Mouse (Mus musculus): ENCODE data around the gene Gpalpp1. TPM values are rescaled to one million over a fixed set of nuclear protein-coding genes. Genes with fewer than 3 reads are reported as not detected.

The Gpalpp1 gene
- polyA plus RNA-seq, 1 experiment from 2014 or later = 12.1 TPM

DNA sequence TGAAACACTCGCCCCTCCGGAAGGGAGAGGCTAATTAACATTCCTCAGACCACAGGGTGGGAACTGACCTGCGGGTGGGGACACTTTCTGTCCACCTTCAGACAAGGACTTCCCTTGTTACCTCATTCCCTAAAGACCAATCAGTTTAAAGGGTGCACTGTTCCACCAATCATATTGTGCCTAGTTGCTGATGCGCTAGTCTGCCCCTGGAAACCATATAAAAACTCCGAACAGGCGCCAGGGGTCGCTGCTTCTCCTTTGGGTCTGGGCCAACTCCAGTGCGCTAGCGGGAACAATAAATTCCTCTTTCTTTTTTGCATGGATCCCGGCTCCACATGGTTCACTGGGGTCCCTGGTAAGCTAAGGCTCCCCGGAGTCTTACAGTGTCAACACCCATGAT is 29.1 kb downstream of the Gpalpp1 start:
- H3K36me3 ChIP-seq (ENCODE audit: control insufficient read depth, insufficient read depth, low read length) = no peaks in the 10 kb centered on the region
- no peak overlapping the region for H3K4me2 ChIP-seq (ENCODE audit: low read depth, low read length)
- H3K4me3 ChIP-seq (replicated peaks; ENCODE audit: low read length) = no peak overlapping the region
- H3K4me1 ChIP-seq (ENCODE audit: control insufficient read depth, insufficient read depth, low read length) = no peaks in the 10 kb centered on the region
- H3K27me3 ChIP-seq (ENCODE audit: control insufficient read depth, insufficient read depth, low read length) = no peaks in the 10 kb centered on the region
- no peak overlapping the region for H3K9ac ChIP-seq (ENCODE audit: low read length)
- WGBS = 58% methylated on average over 11 of the region's 11 CpGs
- no peaks in the 10 kb centered on the region for H3K9me3 ChIP-seq (replicated peaks; ENCODE audit: control insufficient read depth, low read length)
- ATAC-seq (ENCODE audit: insufficient read depth, low FRiP score) = no peak
- H3K27ac ChIP-seq (ENCODE audit: low read length) = no peak overlapping the region

- Histone ChIP-seq H3K36me3 (ENCODE audit: control insufficient read depth, insufficient read depth, low read length) (no peaks in the 10 kb centered on the region), H3K4me2 (ENCODE audit: low read depth, low read length) (no peak overlapping the region), H3K4me3 (replicated peaks; ENCODE audit: low read length) (no peak overlapping the region), H3K27ac (ENCODE audit: low read length) (no peak overlapping the region), H3K9me3 (replicated peaks; ENCODE audit: control insufficient read depth, low read length) (no peaks in the 10 kb centered on the region), H3K4me1 (ENCODE audit: control insufficient read depth, insufficient read depth, low read length) (no peaks in the 10 kb centered on the region), H3K9ac (ENCODE audit: low read length) (no peak overlapping the region), H3K27me3 (ENCODE audit: control insufficient read depth, insufficient read depth, low read length) (no peaks in the 10 kb centered on the region)
- ATAC-seq (ENCODE audit: insufficient read depth, low FRiP score) = no peak
- 46% methylated on average over 9 of the region's 9 CpGs for WGBS
These were observed 33.5 kb downstream of the Gpalpp1 start for GRCm38 (mm10) chr14:76077088-76077491.

- Histone ChIP-seq H3K27ac (ENCODE audit: low read length) (no peak overlapping the region), H3K4me3 (replicated peaks; ENCODE audit: low read length) (no peak overlapping the region), H3K4me2 (ENCODE audit: low read depth, low read length) (no peak overlapping the region), H3K9ac (ENCODE audit: low read length) (no peak overlapping the region), H3K9me3 (replicated peaks; ENCODE audit: control insufficient read depth, low read length) (no peaks in the 10 kb centered on the region), H3K4me1 (ENCODE audit: control insufficient read depth, insufficient read depth, low read length) (no peaks in the 10 kb centered on the region), H3K36me3 (ENCODE audit: control insufficient read depth, insufficient read depth, low read length) (no peaks in the 10 kb centered on the region), H3K27me3 (ENCODE audit: control insufficient read depth, insufficient read depth, low read length) (no peaks in the 10 kb centered on the region)
- WGBS = 55% methylated on average over 4 of the region's 4 CpGs
- ATAC-seq (ENCODE audit: insufficient read depth, low FRiP score) = no peak
These were observed 34.0 kb downstream of the Gpalpp1 start for GRCm38 (mm10) chr14:76076602-76077001.

DNA sequence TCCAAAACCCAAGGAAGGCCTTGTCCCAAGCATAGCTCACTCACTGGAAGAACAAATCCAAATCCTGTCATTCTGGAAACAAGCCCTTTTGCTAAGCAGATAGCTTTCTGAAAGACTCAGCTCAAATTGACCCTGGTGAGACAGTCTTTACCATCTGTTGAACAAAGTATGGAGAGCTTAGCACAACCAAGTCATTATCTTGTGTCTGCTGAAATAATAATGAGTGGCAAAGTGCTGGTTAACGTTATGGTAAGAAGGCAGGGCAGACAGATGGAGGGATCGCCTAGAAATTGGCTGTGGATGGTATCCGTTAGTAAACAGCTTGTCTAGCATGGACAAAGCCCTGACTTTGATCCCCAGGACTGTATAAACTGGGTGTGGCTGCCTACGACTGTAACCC is 34.8 kb downstream of the Gpalpp1 start:
- ATAC-seq (ENCODE audit: insufficient read depth, low FRiP score) = no peak
- H3K9ac ChIP-seq (ENCODE audit: low read length) = no peak overlapping the region

DNA sequence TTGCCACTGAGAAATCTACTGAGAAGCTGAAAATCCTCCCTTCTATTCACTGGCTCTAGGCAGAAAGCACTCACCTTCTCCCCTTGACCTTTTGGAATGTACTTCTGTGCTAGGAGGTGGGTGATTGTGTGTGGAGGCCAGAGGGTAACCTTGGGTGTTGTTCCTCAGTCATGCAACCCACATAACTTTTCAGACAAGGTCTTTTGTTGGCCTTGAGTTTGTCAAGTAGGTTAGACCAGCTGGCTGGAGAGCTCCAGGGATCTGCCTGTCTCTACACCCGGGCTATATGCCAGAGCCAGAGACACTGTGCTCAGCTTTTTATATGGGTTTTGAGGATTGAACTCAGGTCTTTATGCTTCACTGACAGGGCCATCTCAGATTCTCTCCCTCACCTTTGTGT is 36.4 kb downstream of the Gpalpp1 start:
- Histone ChIP-seq H3K9ac (ENCODE audit: low read length) (no peak overlapping the region), H3K4me3 (replicated peaks; ENCODE audit: low read length) (no peak overlapping the region), H3K4me2 (ENCODE audit: low read depth, low read length) (no peak overlapping the region), H3K27ac (ENCODE audit: low read length) (no peak overlapping the region), H3K27me3 (ENCODE audit: control insufficient read depth, insufficient read depth, low read length) (no peaks in the 10 kb centered on the region), H3K9me3 (replicated peaks; ENCODE audit: control insufficient read depth, low read length) (no peaks in the 10 kb centered on the region), H3K4me1 (ENCODE audit: control insufficient read depth, insufficient read depth, low read length) (no peaks in the 10 kb centered on the region), H3K36me3 (ENCODE audit: control insufficient read depth, insufficient read depth, low read length) (no peaks in the 10 kb centered on the region)
- no peak for ATAC-seq (ENCODE audit: insufficient read depth, low FRiP score)
- 71% methylated on average over 1 of the region's 1 CpGs for WGBS

More for the DNA sequence above, 34.8 kb downstream of the Gpalpp1 start:
- Histone ChIP-seq H3K4me3 (replicated peaks; ENCODE audit: low read length) (no peak overlapping the region), H3K9me3 (replicated peaks; ENCODE audit: control insufficient read depth, low read length) (no peaks in the 10 kb centered on the region), H3K36me3 (ENCODE audit: control insufficient read depth, insufficient read depth, low read length) (no peaks in the 10 kb centered on the region), H3K27ac (ENCODE audit: low read length) (no peak overlapping the region), H3K4me1 (ENCODE audit: control insufficient read depth, insufficient read depth, low read length) (no peaks in the 10 kb centered on the region), H3K27me3 (ENCODE audit: control insufficient read depth, insufficient read depth, low read length) (no peaks in the 10 kb centered on the region), H3K4me2 (ENCODE audit: low read depth, low read length) (no peak overlapping the region)
- WGBS = 48% methylated on average over 4 of the region's 4 CpGs

DNA sequence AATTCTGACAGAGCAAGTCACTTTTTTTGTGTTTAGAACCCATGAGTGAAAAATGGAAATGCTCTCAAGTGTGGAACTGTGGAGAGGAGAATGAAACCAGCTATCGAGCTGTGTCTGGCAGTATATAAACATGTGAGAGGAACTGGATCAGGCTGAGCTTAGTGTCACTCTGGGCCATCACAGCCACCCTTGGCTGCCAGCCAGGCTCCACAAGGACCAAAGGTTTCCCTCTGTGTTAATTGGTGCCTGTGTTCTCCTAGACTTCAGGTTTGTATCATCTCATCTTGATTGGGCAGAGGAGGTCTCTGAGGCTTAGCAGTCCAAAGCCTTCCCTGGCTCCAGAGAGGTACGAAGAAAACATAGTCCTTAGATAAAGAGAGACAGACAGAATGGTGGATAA is 37.9 kb downstream of the Gpalpp1 start:
- H3K27ac ChIP-seq (ENCODE audit: low read length) = no peak overlapping the region
- H3K4me2 ChIP-seq (ENCODE audit: low read depth, low read length) = no peak overlapping the region
- H3K36me3 ChIP-seq (ENCODE audit: control insufficient read depth, insufficient read depth, low read length) = no peaks in the 10 kb centered on the region
- no peaks in the 10 kb centered on the region for H3K9me3 ChIP-seq (replicated peaks; ENCODE audit: control insufficient read depth, low read length)
- ATAC-seq (ENCODE audit: insufficient read depth, low FRiP score) = no peak
- H3K9ac ChIP-seq (ENCODE audit: low read length) = no peak overlapping the region
- H3K27me3 ChIP-seq (ENCODE audit: control insufficient read depth, insufficient read depth, low read length) = no peaks in the 10 kb centered on the region
- H3K4me3 ChIP-seq (replicated peaks; ENCODE audit: low read length) = no peak overlapping the region
- H3K4me1 ChIP-seq (ENCODE audit: control insufficient read depth, insufficient read depth, low read length) = no peaks in the 10 kb centered on the region
- 65% methylated on average over 2 of the region's 2 CpGs for WGBS

DNA sequence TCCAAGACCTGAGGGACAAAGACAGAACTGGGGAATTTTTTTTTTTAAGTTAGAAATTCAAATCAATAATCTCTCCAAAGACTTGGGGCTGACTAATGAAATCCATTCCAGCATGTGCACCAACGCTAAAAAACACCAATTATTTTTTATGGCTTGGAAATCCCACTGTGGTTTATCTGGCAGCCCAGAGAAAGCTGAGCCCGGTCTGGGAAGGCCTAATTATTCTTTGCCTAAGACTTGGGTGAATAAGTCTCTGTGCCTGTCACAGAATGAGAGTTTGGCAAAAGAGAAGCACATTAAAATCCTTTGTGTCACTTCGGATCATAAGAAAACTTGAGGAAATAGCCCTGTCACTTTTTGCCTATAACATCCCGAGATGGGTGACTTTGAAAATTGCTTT is 41.3 kb downstream of the Gpalpp1 start:
- WGBS = 80% methylated on average over 4 of the region's 4 CpGs
- Histone ChIP-seq H3K36me3 (ENCODE audit: control insufficient read depth, insufficient read depth, low read length) (no peaks in the 10 kb centered on the region), H3K9me3 (replicated peaks; ENCODE audit: control insufficient read depth, low read length) (no peaks in the 10 kb centered on the region), H3K4me3 (replicated peaks; ENCODE audit: low read length) (no peak overlapping the region), H3K4me2 (ENCODE audit: low read depth, low read length) (no peak overlapping the region), H3K4me1 (ENCODE audit: control insufficient read depth, insufficient read depth, low read length) (no peaks in the 10 kb centered on the region), H3K27me3 (ENCODE audit: control insufficient read depth, insufficient read depth, low read length) (no peaks in the 10 kb centered on the region), H3K9ac (ENCODE audit: low read length) (no peak overlapping the region), H3K27ac (ENCODE audit: low read length) (no peak overlapping the region)
- no peak for ATAC-seq (ENCODE audit: insufficient read depth, low FRiP score)

DNA sequence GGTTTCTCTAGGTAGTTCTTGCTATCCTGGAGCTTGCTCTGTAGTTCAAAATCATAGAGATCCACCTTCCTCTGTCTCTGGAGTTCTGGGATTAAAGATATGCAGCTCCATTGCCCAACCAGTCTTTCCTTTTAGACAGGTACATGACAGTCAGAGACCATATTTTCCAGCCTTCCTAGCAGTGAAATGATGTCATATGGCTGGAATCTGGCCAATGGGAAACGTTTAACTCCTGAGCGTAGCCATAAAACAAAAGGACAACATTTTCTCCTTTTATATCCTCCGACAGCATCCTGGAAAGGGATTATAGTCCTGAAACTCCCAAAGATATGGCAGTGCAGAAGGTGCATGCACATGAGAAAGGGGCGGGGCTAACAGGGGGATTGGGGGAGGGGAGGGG is 42.3 kb downstream of the Gpalpp1 start:
- Histone ChIP-seq H3K9me3 (replicated peaks; ENCODE audit: control insufficient read depth, low read length) (no peaks in the 10 kb centered on the region), H3K27ac (ENCODE audit: low read length) (no peak overlapping the region), H3K27me3 (ENCODE audit: control insufficient read depth, insufficient read depth, low read length) (no peaks in the 10 kb centered on the region), H3K4me1 (ENCODE audit: control insufficient read depth, insufficient read depth, low read length) (no peaks in the 10 kb centered on the region), H3K4me3 (replicated peaks; ENCODE audit: low read length) (no peak overlapping the region), H3K4me2 (ENCODE audit: low read depth, low read length) (no peak overlapping the region), H3K9ac (ENCODE audit: low read length) (no peak overlapping the region), H3K36me3 (ENCODE audit: control insufficient read depth, insufficient read depth, low read length) (no peaks in the 10 kb centered on the region)
- no peak for ATAC-seq (ENCODE audit: insufficient read depth, low FRiP score)
- WGBS = 45% methylated on average over 4 of the region's 4 CpGs

DNA sequence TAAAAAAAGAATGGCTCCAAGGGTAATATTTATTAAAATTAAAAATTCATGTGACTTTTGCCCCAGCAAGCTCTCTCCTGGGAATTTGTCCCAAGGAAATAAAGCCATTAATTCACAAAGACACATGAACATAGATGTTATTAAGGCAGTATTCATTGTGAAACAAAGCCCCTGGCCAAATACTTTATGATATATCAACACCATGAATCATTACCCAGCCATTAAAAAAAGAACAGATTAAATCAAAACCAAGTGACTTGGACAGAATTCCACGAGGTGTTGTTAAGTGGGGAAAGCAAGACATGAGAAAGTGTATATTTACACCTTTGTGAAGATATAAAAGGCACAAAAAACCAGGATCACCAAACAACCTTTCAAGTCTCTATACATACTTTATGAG is 43.3 kb downstream of the Gpalpp1 start:
- Histone ChIP-seq H3K27me3 (ENCODE audit: control insufficient read depth, insufficient read depth, low read length) (no peaks in the 10 kb centered on the region), H3K9me3 (replicated peaks; ENCODE audit: control insufficient read depth, low read length) (no peaks in the 10 kb centered on the region), H3K4me2 (ENCODE audit: low read depth, low read length) (no peak overlapping the region), H3K4me1 (ENCODE audit: control insufficient read depth, insufficient read depth, low read length) (no peaks in the 10 kb centered on the region), H3K4me3 (replicated peaks; ENCODE audit: low read length) (no peak overlapping the region), H3K36me3 (ENCODE audit: control insufficient read depth, insufficient read depth, low read length) (no peaks in the 10 kb centered on the region), H3K9ac (ENCODE audit: low read length) (no peak overlapping the region), H3K27ac (ENCODE audit: low read length) (no peak overlapping the region)
- WGBS = 65% methylated on average over 1 of the region's 1 CpGs
- ATAC-seq (ENCODE audit: insufficient read depth, low FRiP score) = no peak

DNA sequence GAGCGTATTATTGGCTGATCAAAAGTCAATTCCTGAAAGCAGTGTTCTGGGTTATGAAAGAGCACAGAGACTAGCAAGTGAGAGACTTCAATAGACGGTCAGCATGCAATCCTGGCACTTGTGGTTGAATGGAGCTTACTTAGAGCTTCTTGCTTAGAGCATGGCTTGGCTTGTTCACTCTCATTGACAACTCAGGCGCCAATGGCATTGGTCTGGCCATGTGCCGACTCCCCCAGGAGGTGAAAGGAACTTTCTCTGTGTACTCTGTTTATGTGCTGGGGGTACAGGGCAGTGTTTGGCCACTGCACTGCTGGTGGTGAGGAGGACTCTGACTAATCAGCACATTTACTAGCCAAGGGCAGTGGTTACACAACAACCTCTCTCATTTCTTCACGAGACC is 51.1 kb downstream of the Gpalpp1 start:
- H3K4me3 ChIP-seq (replicated peaks; ENCODE audit: low read length) = no peak overlapping the region
- H3K4me1 ChIP-seq (ENCODE audit: control insufficient read depth, insufficient read depth, low read length) = no peaks in the 10 kb centered on the region
- no peak overlapping the region for H3K4me2 ChIP-seq (ENCODE audit: low read depth, low read length)
- H3K27ac ChIP-seq (ENCODE audit: low read length) = no peak overlapping the region
- WGBS = 75% methylated on average over 5 of the region's 5 CpGs
- no peaks in the 10 kb centered on the region for H3K9me3 ChIP-seq (replicated peaks; ENCODE audit: control insufficient read depth, low read length)
- no peaks in the 10 kb centered on the region for H3K36me3 ChIP-seq (ENCODE audit: control insufficient read depth, insufficient read depth, low read length)
- no peak for ATAC-seq (ENCODE audit: insufficient read depth, low FRiP score)
- no peak overlapping the region for H3K9ac ChIP-seq (ENCODE audit: low read length)
- no peaks in the 10 kb centered on the region for H3K27me3 ChIP-seq (ENCODE audit: control insufficient read depth, insufficient read depth, low read length)

Data from stomach, embryonic 16.5 days (tissue).